Mouse (Mus musculus): ENCODE data around the gene Smc2.

GRCm38 (mm10) chr4:52530636-52531035 is 91.6 kb downstream of the Smc2 start:
- TF ChIP-seq POLR2A (IDR thresholded peaks at IDR 0.05; ENCODE audit: control insufficient read depth in 1 of 2, insufficient read depth in 1 of 2, low read depth in 1 of 2, low read length in 2 of 2, poor library complexity in 1 of 2) (no peak), UBTF (IDR thresholded peaks at IDR 0.05; ENCODE audit: borderline replicate concordance, insufficient read depth, low read depth, low read length) (no peak), MYB (IDR thresholded peaks at IDR 0.05; ENCODE audit: low read depth, low read length) (no peak), NRF1 (IDR thresholded peaks at IDR 0.05; ENCODE audit: insufficient read depth, low read depth, low read length, poor library complexity, severe bottlenecking) (no peak)
